Mouse (Mus musculus): Measurements from ENCODE around the gene Gm10272. TPM values are rescaled to one million over a fixed set of nuclear protein-coding genes. Genes with fewer than 3 reads are reported as not detected.
"Not testable (repeated sequence)": the region's sequence is repeated elsewhere in the genome, so short reads cannot be mapped to it uniquely, and the experiment has no call there.

Gene Gm10272
- polyA plus RNA-seq, 1 experiment from 2014 or later = not detected

DNA sequence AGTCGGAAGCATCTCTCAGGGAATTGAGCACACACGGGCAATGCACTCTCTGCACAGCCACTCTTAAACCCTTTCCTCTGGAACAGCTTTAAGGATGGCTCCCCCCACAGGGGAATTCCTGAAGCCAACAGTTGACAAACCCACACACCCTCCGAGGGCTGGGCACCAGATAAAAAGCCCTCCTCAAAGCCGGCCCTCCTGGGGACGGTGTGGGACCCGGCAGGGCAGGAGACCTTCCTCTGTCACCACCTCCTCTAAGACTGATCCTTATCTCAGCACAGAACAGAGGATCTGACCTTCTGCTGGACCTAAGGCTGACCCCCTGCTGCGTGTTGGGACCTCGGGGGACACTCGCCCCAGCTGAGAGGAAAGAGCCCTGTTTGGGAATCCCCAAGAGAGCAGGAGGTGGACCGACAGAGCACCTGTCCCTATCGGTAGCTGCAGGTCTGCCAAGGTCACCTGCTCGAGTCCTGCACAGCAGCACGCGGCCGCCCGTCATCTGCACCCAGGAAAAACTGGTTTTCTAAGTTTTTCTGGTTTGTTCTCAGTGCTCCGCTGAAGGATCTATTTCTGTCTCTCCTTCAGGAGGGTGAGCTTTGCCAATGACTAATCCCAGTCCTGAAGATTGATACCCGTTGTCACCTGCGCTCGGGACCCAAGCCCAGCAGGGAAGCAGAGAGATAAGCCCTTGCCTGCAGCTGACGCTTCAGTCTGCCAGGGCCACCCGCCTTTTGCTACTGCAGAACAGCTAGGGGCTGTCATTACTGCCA lies 20.3 kb upstream of the Gm10272 start, which contains the start of gene Tspear:
Gene Tspear, plus strand, starts transcription at position 675 of the 770 bp plus-strand sequence.
- Histone ChIP-seq H3K9ac (replicated peaks) (no peak within 1 kb of the TSS), H3K27me3 (peaks cover 55% of the 10 kb centered on the region)

DNA sequence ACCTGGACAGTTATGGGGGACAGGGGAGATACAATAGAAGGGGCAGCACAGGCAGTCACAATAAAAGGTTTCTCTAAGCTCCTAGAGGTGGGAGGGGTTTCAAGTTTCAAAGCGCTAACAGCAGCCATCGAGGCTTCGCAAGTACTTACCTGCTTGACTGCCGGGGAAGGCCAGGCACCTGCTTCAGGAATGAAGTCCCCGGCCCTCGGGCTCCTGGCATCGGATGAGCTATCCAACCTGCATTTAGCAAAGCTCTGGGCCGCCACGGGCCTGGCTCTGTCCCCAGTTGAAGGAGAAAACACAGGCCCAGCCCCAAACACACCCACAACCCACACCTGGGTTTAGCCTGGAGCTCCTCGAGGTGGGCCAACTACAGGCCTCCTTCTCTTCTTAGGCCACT lies 19.4 kb upstream of the Gm10272 start:
- Histone ChIP-seq H3K36me3 (no peaks in the 10 kb centered on the region), H3K27me3 (peaks cover 58% of the 10 kb centered on the region), H3K9ac (replicated peaks) (no peak overlapping the region), H3K9me3 (no peaks in the 10 kb centered on the region), H3K4me3 (replicated peaks) (no peak overlapping the region), H3K27ac (no peak overlapping the region), H3K4me1 (replicated peaks) (peaks cover 38% of the 10 kb centered on the region), H3K4me2 (no peak overlapping the region)
- no peak for ATAC-seq (ENCODE audit: insufficient number of reproducible peaks, insufficient read depth, low FRiP score, low TSS enrichment, low read depth)
- WGBS = 13% methylated on average over 10 of the region's 10 CpGs

More for the DNA sequence above, 20.3 kb upstream of the Gm10272 start, which contains the start of gene Tspear:
- no peak for ATAC-seq (ENCODE audit: insufficient number of reproducible peaks, insufficient read depth, low FRiP score, low TSS enrichment, low read depth)
- H3K9me3 ChIP-seq = no peaks in the 10 kb centered on the region
- H3K4me1 ChIP-seq (replicated peaks) = peaks cover 40% of the 10 kb centered on the region
- no peak within 1 kb of the TSS for H3K4me2 ChIP-seq
- H3K36me3 ChIP-seq = no peaks in the 10 kb centered on the region
- H3K27ac ChIP-seq = no peak within 1 kb of the TSS
- H3K4me3 ChIP-seq (replicated peaks) = no peak within 1 kb of the TSS
- WGBS = 4% methylated on average over 22 of the region's 22 CpGs

DNA sequence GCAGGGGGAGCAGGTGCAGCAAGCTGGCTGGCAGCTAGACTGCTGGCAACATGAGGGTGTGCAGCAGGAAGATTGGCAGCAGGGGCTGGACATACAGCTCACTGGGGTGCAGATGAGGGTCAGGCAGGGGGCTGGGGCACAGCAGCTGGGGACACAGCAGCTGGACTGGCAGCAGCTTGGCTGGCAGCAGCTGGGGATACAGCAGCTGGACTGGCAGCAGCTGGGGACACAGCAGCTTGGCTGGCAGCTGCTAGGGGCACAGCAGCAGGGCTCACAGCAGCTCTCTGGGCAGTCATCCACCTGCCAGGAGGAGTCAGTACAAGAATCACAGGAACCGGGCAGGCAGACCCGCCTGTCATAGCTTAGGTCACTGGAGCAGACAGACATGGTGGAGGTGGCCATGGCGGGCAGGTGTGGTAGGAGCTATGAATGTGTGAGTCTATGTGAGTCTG lies 16.0 kb upstream of the Gm10272 start, which contains the start of gene Gm19402:
Gene Gm19402, minus strand, starts transcription at position 402 of the 452 bp plus-strand sequence.
- not testable (repeated sequence) for H3K4me2 ChIP-seq; H3K9me3 ChIP-seq; H3K27ac ChIP-seq; H3K9ac ChIP-seq (replicated peaks); H3K4me3 ChIP-seq (replicated peaks); ATAC-seq (ENCODE audit: insufficient number of reproducible peaks, insufficient read depth, low FRiP score, low TSS enrichment, low read depth); H3K36me3 ChIP-seq
- WGBS = 64% methylated on average over 3 of the region's 3 CpGs
- H3K4me1 ChIP-seq (replicated peaks) = peaks cover 39% of the 10 kb centered on the region
- peaks cover 48% of the 10 kb centered on the region for H3K27me3 ChIP-seq

DNA sequence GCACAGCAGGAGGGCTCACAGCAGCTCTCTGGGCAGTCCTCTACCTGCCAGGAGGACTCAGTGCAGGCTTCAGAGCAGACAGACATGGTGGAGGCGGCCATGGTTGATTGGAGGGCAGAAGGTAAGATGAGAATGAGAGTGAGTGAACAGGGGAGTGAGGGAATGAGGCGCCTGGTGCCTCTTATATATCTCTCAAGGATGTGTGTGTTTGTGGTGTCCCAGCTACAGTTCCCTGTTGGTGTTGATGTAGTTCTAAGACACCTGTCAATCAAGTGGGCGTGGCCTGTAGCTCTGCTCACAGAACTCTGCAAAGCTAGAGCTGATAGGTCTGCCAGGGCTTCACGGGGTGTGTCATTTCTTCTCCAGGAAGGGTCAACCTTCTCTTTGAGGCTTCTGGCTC lies 9.3 kb upstream of the Gm10272 start, which contains the start of gene Gm9508:
Gene Gm9508, minus strand, starts transcription at position 101 of the 400 bp plus-strand sequence.
- H3K9me3 ChIP-seq = no peaks in the 10 kb centered on the region
- H3K27ac ChIP-seq = no peak within 1 kb of the TSS
- ATAC-seq (ENCODE audit: insufficient number of reproducible peaks, insufficient read depth, low FRiP score, low TSS enrichment, low read depth) = no peak
- H3K9ac ChIP-seq (replicated peaks) = no peak within 1 kb of the TSS
- 44% methylated on average over 4 of the region's 4 CpGs for WGBS
- H3K27me3 ChIP-seq = no peaks in the 10 kb centered on the region
- H3K4me1 ChIP-seq (replicated peaks) = peaks cover 21% of the 10 kb centered on the region
- H3K4me2 ChIP-seq = no peak within 1 kb of the TSS
- no peak within 1 kb of the TSS for H3K4me3 ChIP-seq (replicated peaks)
- no peaks in the 10 kb centered on the region for H3K36me3 ChIP-seq

DNA sequence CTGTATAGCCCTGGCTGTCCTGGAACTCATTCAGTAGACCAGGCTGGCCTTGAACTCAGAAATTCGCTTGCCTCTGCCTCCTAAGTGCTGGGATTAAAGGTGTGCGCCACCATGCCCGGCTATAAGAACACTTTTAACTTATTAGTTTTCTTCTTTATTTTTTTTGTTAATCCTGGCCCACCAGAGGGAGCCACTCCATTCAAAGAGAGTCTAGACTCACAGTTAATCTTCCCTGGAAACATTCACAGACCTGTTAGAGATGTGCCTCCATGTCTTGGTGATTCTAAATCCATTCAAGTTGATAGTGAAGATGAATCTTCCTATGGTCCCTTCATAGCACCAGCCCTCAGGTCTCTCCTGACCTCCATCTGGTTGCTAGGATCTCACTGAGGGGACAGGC lies 3.4 kb downstream of the Gm10272 start:
- no peak overlapping the region for H3K9ac ChIP-seq (replicated peaks)
- H3K27ac ChIP-seq = no peak overlapping the region
- no peaks in the 10 kb centered on the region for H3K4me1 ChIP-seq (replicated peaks)
- no peaks in the 10 kb centered on the region for H3K36me3 ChIP-seq
- H3K4me3 ChIP-seq (replicated peaks) = no peak overlapping the region
- no peak for ATAC-seq (ENCODE audit: insufficient number of reproducible peaks, insufficient read depth, low FRiP score, low TSS enrichment, low read depth)
- 70% methylated on average over 3 of the region's 3 CpGs for WGBS
- no peak overlapping the region for H3K4me2 ChIP-seq
- H3K27me3 ChIP-seq = no peaks in the 10 kb centered on the region
- peaks cover 22% of the 10 kb centered on the region for H3K9me3 ChIP-seq

DNA sequence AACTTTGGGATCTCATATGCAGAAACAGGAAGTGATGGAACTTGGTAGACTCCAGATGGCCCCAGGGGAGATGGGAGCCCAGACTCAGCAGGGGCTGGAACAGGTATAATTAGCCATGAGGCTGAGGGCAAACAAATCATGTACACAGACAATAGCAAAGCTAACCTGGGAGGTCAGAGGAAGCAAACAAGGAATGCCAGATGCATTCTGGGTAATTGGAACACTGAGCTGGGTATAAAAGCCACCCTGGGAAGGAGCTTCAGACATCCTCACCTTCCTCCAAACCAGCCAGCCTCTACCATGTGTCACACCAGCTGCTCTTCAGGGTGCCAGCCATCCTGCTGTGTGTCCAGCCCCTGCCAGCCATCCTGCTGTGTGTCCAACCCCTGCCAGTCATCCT lies 4.7 kb downstream of the Gm10272 start, which contains the start of gene Gm10024:
Gene Gm10024, plus strand, starts transcription at position 301 of the 400 bp plus-strand sequence.
- H3K36me3 ChIP-seq; H3K4me1 ChIP-seq (replicated peaks); H3K4me3 ChIP-seq (replicated peaks); H3K27me3 ChIP-seq; H3K9ac ChIP-seq (replicated peaks); ATAC-seq (ENCODE audit: insufficient number of reproducible peaks, insufficient read depth, low FRiP score, low TSS enrichment, low read depth); H3K4me2 ChIP-seq; H3K27ac ChIP-seq: not testable (repeated sequence)
- H3K9me3 ChIP-seq = peaks cover 19% of the 10 kb centered on the region

DNA sequence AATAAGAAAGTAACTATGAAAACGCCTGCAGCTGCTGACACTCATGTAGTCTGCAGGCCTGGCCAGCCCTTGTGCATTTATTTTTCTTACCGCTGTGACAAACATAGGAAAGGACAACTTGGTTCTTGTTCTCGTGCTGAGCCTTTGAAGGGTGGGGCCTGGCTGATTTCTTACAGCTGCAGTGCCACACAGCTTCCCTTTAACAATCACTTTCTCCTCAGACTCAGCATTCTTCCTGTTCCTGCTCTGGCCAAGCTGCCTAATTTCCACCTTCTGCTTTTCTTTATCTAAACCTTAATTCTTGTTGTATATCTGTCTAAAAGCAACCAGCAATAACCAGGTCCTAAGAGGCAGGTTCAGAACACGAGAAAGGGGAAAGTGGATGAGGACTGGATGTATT lies 7.3 kb downstream of the Gm10272 start:
- Histone ChIP-seq H3K9me3 (peaks cover 11% of the 10 kb centered on the region; the same call in 1 of the 2 replicates), H3K4me3 (replicated peaks) (no peak overlapping the region), H3K36me3 (no peaks in the 10 kb centered on the region), H3K4me2 (no peak overlapping the region), H3K4me1 (replicated peaks) (no peaks in the 10 kb centered on the region), H3K27ac (no peak overlapping the region), H3K9ac (replicated peaks) (no peak overlapping the region), H3K27me3 (no peaks in the 10 kb centered on the region)
- 57% methylated on average over 4 of the region's 4 CpGs for WGBS
- ATAC-seq (ENCODE audit: insufficient number of reproducible peaks, insufficient read depth, low FRiP score, low TSS enrichment, low read depth) = no peak

DNA sequence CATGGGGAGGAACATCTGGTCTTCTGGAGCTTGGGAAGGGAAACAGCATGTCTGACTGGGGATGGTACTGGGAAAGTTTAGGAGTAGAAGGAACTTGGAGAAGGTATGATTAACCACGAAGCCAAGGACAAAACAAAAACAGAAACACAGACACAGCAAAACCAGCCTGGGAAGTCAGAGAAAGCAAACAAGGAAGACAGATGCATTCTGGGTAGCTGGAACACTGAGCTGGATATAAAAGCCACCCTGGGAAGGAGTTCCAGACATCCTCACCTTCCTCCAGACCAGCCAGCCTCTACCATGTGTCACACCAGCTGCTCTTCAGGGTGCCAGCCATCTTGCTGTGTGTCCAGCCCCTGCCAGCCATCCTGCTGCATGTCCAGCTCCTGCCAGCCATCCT lies 9.1 kb downstream of the Gm10272 start, which contains the start of gene Gm10142:
Gene Gm10142, plus strand, starts transcription at position 301 of the 400 bp plus-strand sequence.
- 85% methylated on average over 1 of the region's 1 CpGs for WGBS
- no peaks in the 10 kb centered on the region for H3K4me1 ChIP-seq (replicated peaks)
- no peak for ATAC-seq (ENCODE audit: insufficient number of reproducible peaks, insufficient read depth, low FRiP score, low TSS enrichment, low read depth)
- H3K4me3 ChIP-seq (replicated peaks) = no peak within 1 kb of the TSS
- H3K9ac ChIP-seq (replicated peaks) = no peak within 1 kb of the TSS
- no peaks in the 10 kb centered on the region for H3K36me3 ChIP-seq
- no peak within 1 kb of the TSS for H3K4me2 ChIP-seq
- no peaks in the 10 kb centered on the region for H3K27me3 ChIP-seq
- H3K27ac ChIP-seq = no peak within 1 kb of the TSS
- peaks cover 14% of the 10 kb centered on the region for H3K9me3 ChIP-seq

DNA sequence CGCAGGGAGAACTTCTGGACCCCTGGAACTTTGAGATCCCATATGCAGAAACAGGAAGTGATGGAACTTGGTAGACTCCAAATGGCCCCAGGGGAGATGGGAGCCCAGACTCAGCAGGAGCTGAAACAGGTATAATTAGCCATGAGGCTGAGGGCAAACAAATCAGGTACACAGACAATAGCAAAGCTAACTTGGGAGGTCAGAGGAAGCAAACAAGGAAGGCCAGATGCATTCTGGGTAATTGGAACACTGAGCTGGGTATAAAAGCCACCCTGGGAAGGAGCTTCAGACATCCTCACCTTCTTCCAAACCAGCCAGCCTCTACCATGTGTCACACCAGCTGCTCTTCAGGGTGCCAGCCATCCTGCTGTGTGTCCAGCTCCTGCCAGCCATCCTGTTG lies 13.9 kb downstream of the Gm10272 start, which contains the start of gene Krtap12-1:
Gene Krtap12-1, plus strand, starts transcription at position 301 of the 400 bp plus-strand sequence.
- H3K9me3 ChIP-seq; H3K4me1 ChIP-seq (replicated peaks); H3K4me3 ChIP-seq (replicated peaks); ATAC-seq (ENCODE audit: insufficient number of reproducible peaks, insufficient read depth, low FRiP score, low TSS enrichment, low read depth); H3K27ac ChIP-seq; H3K4me2 ChIP-seq; H3K27me3 ChIP-seq; H3K9ac ChIP-seq (replicated peaks); H3K36me3 ChIP-seq: not testable (repeated sequence)
- WGBS = 83% methylated on average over 1 of the region's 1 CpGs

DNA sequence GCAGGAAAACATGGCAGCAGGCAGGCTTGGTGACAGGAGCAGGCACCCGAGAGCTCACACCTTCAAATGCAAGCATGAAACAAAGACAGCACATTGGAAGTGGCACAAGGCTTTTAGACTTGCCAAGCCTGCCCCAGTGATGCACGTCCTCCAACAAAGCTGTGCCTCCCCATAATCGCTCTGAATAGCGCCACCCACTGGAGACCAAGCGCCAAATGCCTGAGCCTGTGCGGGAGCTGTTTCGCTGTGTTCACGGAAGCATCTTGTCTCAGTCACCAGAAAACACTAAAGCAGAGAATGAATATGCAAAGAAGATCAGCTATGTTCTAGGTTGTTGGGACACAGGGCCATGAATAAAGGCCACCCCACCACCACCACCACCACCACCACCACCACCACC lies 18.4 kb downstream of the Gm10272 start:
- ATAC-seq (ENCODE audit: insufficient number of reproducible peaks, insufficient read depth, low FRiP score, low TSS enrichment, low read depth) = no peak
- H3K27me3 ChIP-seq = no peaks in the 10 kb centered on the region
- peaks cover 6% of the 10 kb centered on the region; the same call in 1 of the 2 replicates for H3K9me3 ChIP-seq
- 84% methylated on average over 8 of the region's 8 CpGs for WGBS
- no peak overlapping the region for H3K4me2 ChIP-seq
- no peak overlapping the region for H3K27ac ChIP-seq
- no peaks in the 10 kb centered on the region for H3K4me1 ChIP-seq (replicated peaks)
- no peaks in the 10 kb centered on the region for H3K36me3 ChIP-seq
- H3K9ac ChIP-seq (replicated peaks) = no peak overlapping the region
- H3K4me3 ChIP-seq (replicated peaks) = no peak overlapping the region

DNA sequence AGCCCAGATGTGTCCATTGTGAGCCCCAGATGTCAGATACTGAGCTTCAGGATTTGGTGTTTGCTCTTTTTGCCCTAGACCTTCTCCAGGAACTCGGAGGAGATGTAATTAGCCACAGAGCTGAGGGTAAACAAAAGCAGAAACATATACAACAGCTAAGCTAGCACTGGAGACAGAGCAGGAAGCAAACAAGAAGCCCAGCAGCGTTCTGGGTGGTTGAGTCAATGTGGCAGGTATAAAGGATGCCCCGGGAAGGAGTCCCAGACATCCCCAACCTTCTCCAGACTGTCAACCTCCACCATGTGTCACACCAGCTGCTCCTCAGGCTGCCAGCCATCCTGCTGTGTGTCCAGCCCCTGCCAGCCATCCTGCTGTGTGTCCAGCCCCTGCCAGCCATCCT lies 19.8 kb downstream of the Gm10272 start, which contains the start of gene Gm10100:
Gene Gm10100, plus strand, starts transcription at position 301 of the 400 bp plus-strand sequence.
- ATAC-seq (ENCODE audit: insufficient number of reproducible peaks, insufficient read depth, low FRiP score, low TSS enrichment, low read depth) = no peak
- no peaks in the 10 kb centered on the region for H3K9me3 ChIP-seq
- H3K4me2 ChIP-seq = no peak within 1 kb of the TSS
- no peaks in the 10 kb centered on the region for H3K27me3 ChIP-seq
- no peaks in the 10 kb centered on the region for H3K4me1 ChIP-seq (replicated peaks)
- H3K9ac ChIP-seq (replicated peaks) = no peak within 1 kb of the TSS
- no peaks in the 10 kb centered on the region for H3K36me3 ChIP-seq
- H3K4me3 ChIP-seq (replicated peaks) = no peak within 1 kb of the TSS
- 21% methylated on average over 3 of the region's 3 CpGs for WGBS
- H3K27ac ChIP-seq = no peak within 1 kb of the TSS
